Mouse (Mus musculus) hindbrain, embryonic 16.5 days (tissue): ENCODE measurements around the gene Bcl7a. TPM values are rescaled to one million over a fixed set of nuclear protein-coding genes. Genes with fewer than 3 reads are reported as not detected.
A peak's percentile ranks its signal among the peaks of the same experiment; 100 is the strongest.

Source experiments
- ATAC-seq: fragments of 200-750 bp; cut with Nextera tagmentation; 2 replicates; pipeline ENCODE4 v1.8.0; 2017; ENCODE audit warnings: moderate TSS enrichment, moderate library complexity
- H3K27ac ChIP-seq: fragments of 300-500 bp; sonication (generic); 2 replicates; pipeline ENCODE4 v1.5.1; 2014; ENCODE audit warnings: low read depth, mild to moderate bottlenecking, control low read depth, low read length, moderate library complexity
- H3K27me3 ChIP-seq: fragments of 300-500 bp; sonication (generic); replicated peaks from 2 replicates; pipeline ENCODE4 v1.6.1; 2014; ENCODE audit warnings: low read length; ENCODE audit not compliant: control insufficient read depth, insufficient read depth
- H3K36me3 ChIP-seq: fragments of 300-500 bp; sonication (generic); 2 replicates; pipeline ENCODE4 v1.6.1; 2014; ENCODE audit warnings: mild to moderate bottlenecking, low read length, moderate library complexity, mixed read lengths; ENCODE audit not compliant: control insufficient read depth, insufficient read depth
- H3K4me1 ChIP-seq: fragments of 300-500 bp; sonication (generic); 2 replicates; pipeline ENCODE4 v1.6.1; 2014; ENCODE audit warnings: low read depth, low read length; ENCODE audit not compliant: control insufficient read depth, insufficient read depth
- H3K4me2 ChIP-seq: fragments of 300-500 bp; sonication (generic); 2 replicates; pipeline ENCODE4 v1.6.1; 2014; ENCODE audit warnings: mild to moderate bottlenecking, low read length, control low read depth, moderate library complexity
- H3K4me3 ChIP-seq: fragments of 300-500 bp; sonication (generic); 2 replicates; pipeline ENCODE4 v1.5.1; 2014; ENCODE audit warnings: mild to moderate bottlenecking, low read length, control low read depth, moderate library complexity
- H3K9ac ChIP-seq: fragments of 300-500 bp; sonication (generic); 2 replicates; pipeline ENCODE4 v1.6.1; 2014; ENCODE audit warnings: low read depth, mild to moderate bottlenecking, control low read depth, low read length, moderate library complexity
- H3K9me3 ChIP-seq: fragments of 300-500 bp; sonication (generic); 2 replicates; pipeline ENCODE4 v1.6.1; 2014; ENCODE audit warnings: mild to moderate bottlenecking, low read length, moderate library complexity; ENCODE audit not compliant: control insufficient read depth
- WGBS: fragments of 180-500 bp; shearing (Covaris S2); extraction: QIAGEN DNeasy Blood & Tissue Kit; methylation state at CpG from one replicate; pipeline ENCODE4 v1.1.7; 2014; 5-methylcytosine and 5-hydroxymethylcytosine counted together
- polyA plus RNA-seq: library from polyadenylated mRNA; unstranded; fragments of >200 nt; fragmentation: Nextera tagmentation; extraction: Ambion mirVana; gene quantifications from 2 replicates; pipeline ENCODE4 v1.2.1, GENCODE M21; 2015

Bcl7a gene
- polyA plus RNA-seq, 1 experiment from 2014 or later, result 31.1 TPM

GRCm38 (mm10) chr5:123382686-123383085 is 39.1 kb downstream of the Bcl7a start:
- no peak overlapping the region for H3K4me3 ChIP-seq
- ATAC-seq, result no peak
- H3K4me1 ChIP-seq, result no peaks in the 10 kb centered on the region
- H3K4me2 ChIP-seq, result no peak overlapping the region
- no peaks in the 10 kb centered on the region for H3K9me3 ChIP-seq
- 87% methylated on average over 8 of the region's 8 CpGs for WGBS
- H3K27me3 ChIP-seq, result no peaks in the 10 kb centered on the region
- no peaks in the 10 kb centered on the region for H3K36me3 ChIP-seq
- no peak overlapping the region for H3K9ac ChIP-seq
- H3K27ac ChIP-seq, result no peak overlapping the region

DNA sequence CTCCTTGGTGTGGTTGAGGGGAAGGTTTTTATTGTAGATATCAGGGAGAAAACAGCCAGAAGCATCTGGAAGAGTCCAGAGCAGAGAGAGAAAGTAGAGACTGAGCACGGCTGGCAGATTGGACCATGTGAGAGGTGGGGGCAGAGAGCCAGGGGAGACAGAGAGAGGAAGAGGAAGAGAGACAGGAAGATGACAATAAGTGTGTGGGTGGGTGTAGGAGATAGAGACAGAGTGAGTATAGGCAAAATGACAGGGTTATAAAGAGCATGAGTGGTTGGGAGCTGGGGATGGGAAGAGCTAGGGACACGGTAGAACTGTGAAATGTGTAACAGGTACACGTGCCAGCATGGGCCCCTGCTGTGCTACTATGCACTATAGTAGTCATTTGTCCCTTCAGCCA is 44.8 kb downstream of the Bcl7a start:
- ATAC-seq, result no peak
- WGBS, result 18% methylated on average over 3 of the region's 3 CpGs
- H3K27me3 ChIP-seq, result no peaks in the 10 kb centered on the region
- H3K4me3 ChIP-seq, result no peak overlapping the region
- no peak overlapping the region for H3K4me2 ChIP-seq
- H3K36me3 ChIP-seq, result no peaks in the 10 kb centered on the region
- no peaks in the 10 kb centered on the region for H3K9me3 ChIP-seq
- no peak overlapping the region for H3K27ac ChIP-seq
- H3K4me1 ChIP-seq, result peaks cover 6% of the 10 kb centered on the region
- H3K9ac ChIP-seq, result no peak overlapping the region

- 2% methylated on average over 16 of the region's 17 CpGs for WGBS
- no peaks in the 10 kb centered on the region for H3K36me3 ChIP-seq
- peak overlapping the region; percentile 39 for H3K9ac ChIP-seq
- H3K4me1 ChIP-seq, result peaks cover 9% of the 10 kb centered on the region
- no peaks in the 10 kb centered on the region for H3K27me3 ChIP-seq
- H3K4me3 ChIP-seq, result peak overlapping the region; percentile 41
- no peak for ATAC-seq
- no peak overlapping the region for H3K27ac ChIP-seq
- H3K4me2 ChIP-seq, result peak overlapping the region; percentile 67
- no peaks in the 10 kb centered on the region for H3K9me3 ChIP-seq
These were observed 47.2 kb downstream of the Bcl7a start for GRCm38 (mm10) chr5:123390536-123391441.

GRCm38 (mm10) chr5:123391442-123391809 is 47.8 kb downstream of the Bcl7a start:
- H3K9ac ChIP-seq, result peak overlapping the region; percentile 39
- peak; percentile 51; the same call in 1 of the 2 replicates for ATAC-seq
- peaks cover 15% of the 10 kb centered on the region for H3K4me1 ChIP-seq
- H3K27me3 ChIP-seq, result no peaks in the 10 kb centered on the region
- 2% methylated on average over 5 of the region's 5 CpGs for WGBS
- no peaks in the 10 kb centered on the region for H3K36me3 ChIP-seq
- H3K27ac ChIP-seq, result no peak overlapping the region
- H3K9me3 ChIP-seq, result no peaks in the 10 kb centered on the region
- peak overlapping the region; percentile 67 for H3K4me2 ChIP-seq
- H3K4me3 ChIP-seq, result peak overlapping the region; percentile 41

DNA sequence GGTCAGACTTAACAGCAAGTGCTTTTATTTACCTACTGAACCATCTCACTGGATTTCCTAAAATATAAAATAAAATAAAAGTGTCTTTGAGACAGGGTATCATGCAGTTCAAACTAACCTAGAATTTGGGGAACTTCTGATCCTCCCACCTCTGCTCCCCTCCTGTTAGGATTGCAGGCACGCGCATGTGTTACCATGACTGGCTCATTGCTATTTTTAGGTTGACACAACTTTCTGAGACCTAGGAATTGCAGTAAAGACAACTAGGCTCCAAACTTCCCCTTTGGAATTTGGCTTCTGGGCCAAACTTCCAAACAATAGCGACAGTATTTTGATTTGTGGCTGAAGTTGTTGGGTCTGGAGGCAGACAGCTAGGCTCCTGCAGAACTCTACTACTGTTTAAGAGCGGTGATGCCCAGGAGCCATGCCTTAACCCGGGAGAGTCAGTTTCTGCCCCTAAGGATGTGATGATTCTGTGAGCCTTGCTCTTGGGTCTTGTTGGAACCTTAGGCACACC is 50.2 kb downstream of the Bcl7a start:
- Histone ChIP-seq H3K36me3 (no peaks in the 10 kb centered on the region), H3K27ac (peak overlapping the region; percentile 81), H3K27me3 (no peaks in the 10 kb centered on the region), H3K9me3 (no peaks in the 10 kb centered on the region), H3K4me1 (peaks cover 35% of the 10 kb centered on the region), H3K9ac (peak overlapping the region; percentile 60), H3K4me2 (peak overlapping the region; percentile 69), H3K4me3 (peak overlapping the region; percentile 87)
- 30% methylated on average over 5 of the region's 5 CpGs for WGBS
- ATAC-seq, result no peak

DNA sequence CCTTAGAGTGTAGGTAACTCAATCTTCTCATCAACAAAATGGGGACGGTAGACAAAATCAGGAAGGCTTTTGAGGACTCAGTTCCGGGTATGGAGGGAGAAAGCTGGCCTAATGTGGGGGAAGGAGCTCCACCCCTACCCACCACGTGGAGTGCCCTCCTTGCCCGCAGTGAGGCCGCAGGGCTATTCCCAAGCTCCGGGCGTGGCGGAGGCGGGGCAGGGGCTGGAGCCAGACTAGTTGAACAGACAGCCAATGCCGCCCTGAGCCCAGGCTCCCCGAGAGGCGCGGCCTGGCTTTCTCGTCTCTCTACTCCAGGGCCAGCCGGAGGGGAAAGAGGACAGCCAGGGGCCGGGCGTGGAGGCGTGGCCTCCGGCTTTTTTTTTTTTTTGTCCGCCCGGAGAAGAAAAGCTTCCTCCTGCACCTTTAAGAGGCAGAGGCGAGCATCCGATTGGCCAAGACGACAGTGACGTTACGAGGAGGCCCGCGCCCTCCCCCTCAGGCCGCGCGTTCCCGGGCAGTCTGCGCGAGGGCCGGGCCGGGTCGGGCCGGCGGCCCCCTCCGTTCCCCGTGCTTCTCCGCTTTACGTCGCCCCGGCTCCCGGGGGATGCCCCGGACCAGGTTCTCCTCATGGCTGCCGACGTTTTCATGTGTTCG is 50.8 kb downstream of the Bcl7a start, which contains the start of gene Mlxip:
Gene Mlxip (plus strand): TSS at position 496 of the 654 bp plus-strand sequence.
- Histone ChIP-seq H3K27me3 (no peaks in the 10 kb centered on the region), H3K4me3 (peak within 1 kb of the TSS; percentile 87), H3K9ac (peak within 1 kb of the TSS; percentile 95), H3K4me1 (peaks cover 35% of the 10 kb centered on the region), H3K9me3 (no peaks in the 10 kb centered on the region), H3K4me2 (peak within 1 kb of the TSS; percentile 69), H3K36me3 (no peaks in the 10 kb centered on the region), H3K27ac (peak within 1 kb of the TSS; percentile 81)
- WGBS, result under 1% methylated on average over 47 of the region's 50 CpGs
- peak; percentile 96 for ATAC-seq

DNA sequence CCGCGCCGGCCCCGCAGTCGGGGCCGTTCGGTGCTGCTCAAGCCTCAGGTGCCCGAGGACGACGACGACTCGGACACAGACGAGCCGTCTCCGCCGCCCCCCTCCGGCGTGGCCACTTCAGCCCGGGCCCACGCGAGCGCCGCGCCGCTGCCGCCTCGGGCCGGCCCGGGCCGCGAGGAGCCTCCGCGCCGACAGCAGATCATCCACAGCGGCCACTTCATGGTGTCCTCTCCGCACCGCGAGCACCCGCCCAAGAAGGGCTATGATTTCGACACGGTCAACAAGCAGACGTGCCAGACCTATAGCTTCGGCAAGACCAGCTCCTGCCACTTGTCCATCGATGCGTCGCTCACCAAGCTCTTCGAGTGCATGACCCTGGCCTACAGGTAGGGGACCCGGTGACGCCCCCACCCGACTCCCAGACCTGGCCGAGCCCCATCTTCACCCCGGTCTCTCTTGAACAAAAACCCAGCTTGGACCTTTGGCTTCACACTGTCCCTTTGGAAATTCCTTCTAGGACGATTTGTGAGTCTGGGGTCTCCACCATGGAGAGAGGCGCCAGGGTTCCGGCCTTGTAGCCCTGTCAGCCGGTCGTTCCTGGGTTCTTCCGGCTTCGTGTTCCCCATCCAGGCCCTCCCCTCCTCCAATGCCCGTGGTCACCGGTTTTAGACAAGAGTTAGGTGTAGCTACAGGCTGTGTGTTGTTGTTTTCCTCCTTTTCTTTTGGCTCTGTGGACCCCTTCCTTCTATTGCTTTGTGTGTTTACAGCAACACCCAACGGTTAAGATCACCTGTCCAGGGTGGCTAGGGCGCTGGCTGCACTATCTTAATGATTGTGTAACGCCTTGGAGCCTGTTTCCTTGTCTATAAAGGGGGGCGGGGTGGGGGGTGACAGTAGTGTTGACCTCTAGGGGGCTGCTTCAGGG is 51.6 kb downstream of the Bcl7a start:
- Histone ChIP-seq H3K4me1 (peaks cover 35% of the 10 kb centered on the region), H3K27me3 (no peaks in the 10 kb centered on the region)

GRCm38 (mm10) chr5:123396901-123397464 is 53.3 kb downstream of the Bcl7a start:
- H3K4me3 ChIP-seq, result peak overlapping the region; percentile 87
- H3K36me3 ChIP-seq, result no peaks in the 10 kb centered on the region
- no peak overlapping the region for H3K27ac ChIP-seq
- no peak for ATAC-seq
- peak overlapping the region; percentile 69 for H3K4me2 ChIP-seq
- H3K27me3 ChIP-seq, result no peaks in the 10 kb centered on the region
- peak overlapping the region; percentile 95 for H3K9ac ChIP-seq
- peaks cover 29% of the 10 kb centered on the region for H3K4me1 ChIP-seq
- no peaks in the 10 kb centered on the region for H3K9me3 ChIP-seq
- 50% methylated on average over 8 of the region's 8 CpGs for WGBS

More for the DNA sequence above, 51.6 kb downstream of the Bcl7a start:
- WGBS, result under 1% methylated on average over 60 of the region's 65 CpGs
- Histone ChIP-seq H3K4me3 (peak overlapping the region; percentile 87), H3K9me3 (no peaks in the 10 kb centered on the region), H3K4me2 (peak overlapping the region; percentile 69), H3K36me3 (no peaks in the 10 kb centered on the region), H3K9ac (peak overlapping the region; percentile 95), H3K27ac (peak overlapping the region; percentile 81)
- ATAC-seq, result peak; percentile 44
